ENCODE assay signal across 10 mouse cellular contexts in the genomic region with DNA sequence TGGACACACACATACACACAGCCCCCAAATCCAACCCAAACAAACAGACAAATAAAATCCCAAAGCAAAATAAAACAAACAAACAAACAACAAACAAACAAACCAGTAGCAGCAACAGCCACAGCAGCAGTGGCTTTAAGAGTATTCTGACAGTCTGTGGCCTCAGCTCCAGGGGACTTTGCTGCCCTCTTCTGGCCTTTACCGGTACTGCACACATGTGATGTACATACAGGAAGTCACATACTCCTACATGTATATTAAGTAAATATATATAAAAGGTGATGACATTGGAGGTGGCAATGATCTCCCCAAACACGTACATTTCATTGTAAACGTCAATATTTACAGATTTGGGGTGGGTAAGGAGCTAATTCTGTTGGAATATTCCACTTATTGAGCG. TPM values are rescaled to one million over a fixed set of nuclear protein-coding genes. Genes with fewer than 3 reads are reported as not detected.
DNase-seq lines count a peak whose midpoint lies in the region; ATAC-seq and TF ChIP-seq lines count a peak whose summit lies in the region.
"Had no signal": no experiment of that assay in that cellular context is flagged by ENCODE, and none has a peak within 500 bp of the region (broad histone marks: within the 10 kb centered on the region; RNA-seq: fewer than 3 reads in every experiment).

No protein-coding gene starts in this region.

- 78% methylated on average over 4 of the region's 4 CpGs for WGBS in forebrain, postnatal 0 days
- 75% methylated on average over 4 of the region's 4 CpGs for WGBS in forebrain, embryonic 12.5 days
- WGBS in lung, postnatal 0 days: 71% methylated on average over 4 of the region's 4 CpGs
- 77% methylated on average over 4 of the region's 4 CpGs for WGBS in bone marrow, adult 2 months
- 79% methylated on average over 4 of the region's 4 CpGs for WGBS in forebrain, embryonic 15.5 days

- no peak overlapping the region for H3K27ac ChIP-seq in forebrain, postnatal 0 days (ENCODE audit: low read depth, low read length)
- H3K27ac ChIP-seq in forebrain, embryonic 12.5 days: no peak overlapping the region
- no peak overlapping the region for H3K27ac ChIP-seq in lung, postnatal 0 days (ENCODE audit: low read length)
- H3K27ac ChIP-seq in bone marrow, adult 2 months (ENCODE audit: control insufficient read depth, insufficient read depth, low read depth, low read length, poor library complexity): no peak overlapping the region
- no peak overlapping the region for H3K27ac ChIP-seq in forebrain, embryonic 15.5 days (replicated peaks)
- H3K27ac ChIP-seq: limb, embryonic 13.5 days; stomach, embryonic 15.5 days had no signal

- TF ChIP-seq CTCF in forebrain, postnatal 0 days (IDR thresholded peaks at IDR 0.05; ENCODE audit: low read depth): peak; percentile 64
- peak; percentile 48 for TF ChIP-seq CTCF in lung, postnatal 0 days (IDR thresholded peaks at IDR 0.05)
- TF ChIP-seq CTCF in bone marrow, adult 2 months (IDR thresholded peaks at IDR 0.05; ENCODE audit: control insufficient read depth, insufficient read depth, low read length): peak; percentile 54

- TF ChIP-seq POLR2A in bone marrow, adult 2 months (IDR thresholded peaks at IDR 0.05; ENCODE audit: borderline replicate concordance, control insufficient read depth, low read depth, low read length): no peak

- H3K27me3 ChIP-seq in forebrain, postnatal 0 days (ENCODE audit: insufficient read depth, low read length): no peaks in the 10 kb centered on the region
- H3K27me3 ChIP-seq in forebrain, embryonic 12.5 days: peaks cover 33% of the 10 kb centered on the region
- H3K27me3 ChIP-seq in lung, postnatal 0 days (replicated peaks; ENCODE audit: insufficient read depth, low read length): peaks cover 3% of the 10 kb centered on the region; the same call in 1 of the 2 replicates
- peaks cover 7% of the 10 kb centered on the region; the same call in 1 of the 2 replicates for H3K27me3 ChIP-seq in forebrain, embryonic 15.5 days

- no peak overlapping the region for H3K9ac ChIP-seq in forebrain, postnatal 0 days
- H3K9ac ChIP-seq in forebrain, embryonic 12.5 days: no peak overlapping the region
- no peak overlapping the region for H3K9ac ChIP-seq in lung, postnatal 0 days (replicated peaks; ENCODE audit: low read depth)
- no peak overlapping the region for H3K9ac ChIP-seq in forebrain, embryonic 15.5 days (replicated peaks)
- H3K9ac ChIP-seq: limb, embryonic 13.5 days; stomach, embryonic 15.5 days had no signal

- no peak for DNase-seq in forebrain, postnatal 0 days
- DNase-seq in lung, postnatal 0 days (ENCODE audit: low spot score): no peak
- DNase-seq in lung, postnatal 4 days: no peak
- DNase-seq in testis, postnatal 14 days (ENCODE audit: low spot score): peak; percentile 74
- no peak for DNase-seq in adrenal gland, postnatal 25 days

- no peak for TF ChIP-seq EP300 in lung, postnatal 0 days (IDR thresholded peaks at IDR 0.05)

- 0 out of 2 replicates have a peak, but pooled peaks cover 3% of the 10 kb centered on the region for H3K36me3 ChIP-seq in forebrain, postnatal 0 days (ENCODE audit: insufficient read depth)
- H3K36me3 ChIP-seq in forebrain, embryonic 12.5 days (replicated peaks): no peaks in the 10 kb centered on the region
- H3K36me3 ChIP-seq in lung, postnatal 0 days (ENCODE audit: insufficient read depth, low read length): no peaks in the 10 kb centered on the region
- H3K36me3 ChIP-seq in forebrain, embryonic 15.5 days: no peaks in the 10 kb centered on the region
- H3K36me3 ChIP-seq: limb, embryonic 13.5 days; stomach, embryonic 15.5 days had no signal

- H3K4me2 ChIP-seq in forebrain, postnatal 0 days (ENCODE audit: low read depth): no peak overlapping the region
- no peak overlapping the region for H3K4me2 ChIP-seq in forebrain, embryonic 12.5 days
- H3K4me2 ChIP-seq in lung, postnatal 0 days (replicated peaks; ENCODE audit: low read depth, low read length): no peak overlapping the region
- H3K4me2 ChIP-seq in forebrain, embryonic 15.5 days (replicated peaks): no peak overlapping the region
- H3K4me2 ChIP-seq: limb, embryonic 13.5 days; stomach, embryonic 15.5 days had no signal

- no peak overlapping the region for H3K4me3 ChIP-seq in forebrain, postnatal 0 days (ENCODE audit: low read depth, low read length)
- H3K4me3 ChIP-seq in forebrain, embryonic 12.5 days (replicated peaks): no peak overlapping the region
- H3K4me3 ChIP-seq in lung, postnatal 0 days (ENCODE audit: low read depth, low read length): no peak overlapping the region
- no peak overlapping the region for H3K4me3 ChIP-seq in bone marrow, adult 2 months (replicated peaks; ENCODE audit: control insufficient read depth, low read depth, low read length)
- H3K4me3 ChIP-seq in forebrain, embryonic 15.5 days: no peak overlapping the region
- H3K4me3 ChIP-seq: limb, embryonic 13.5 days; stomach, embryonic 15.5 days had no signal

- ATAC-seq in forebrain, postnatal 0 days: no peak
- no peak for ATAC-seq in forebrain, embryonic 12.5 days (ENCODE audit: low FRiP score)
- ATAC-seq in lung, postnatal 0 days: no peak
- ATAC-seq in forebrain, embryonic 15.5 days (replicated peaks): no peak

- H3K4me1 ChIP-seq in forebrain, postnatal 0 days (ENCODE audit: insufficient read depth): no peaks in the 10 kb centered on the region
- H3K4me1 ChIP-seq in forebrain, embryonic 12.5 days: peaks cover 3% of the 10 kb centered on the region
- H3K4me1 ChIP-seq in lung, postnatal 0 days (ENCODE audit: insufficient read depth, low read depth, low read length): no peaks in the 10 kb centered on the region; the same call in 1 of the 2 replicates
- peaks cover 3% of the 10 kb centered on the region; the same call in 1 of the 2 replicates for H3K4me1 ChIP-seq in bone marrow, adult 2 months (ENCODE audit: control insufficient read depth, insufficient read depth, low read length)
- peaks cover 3% of the 10 kb centered on the region for H3K4me1 ChIP-seq in forebrain, embryonic 15.5 days
- H3K4me1 ChIP-seq: limb, embryonic 13.5 days; stomach, embryonic 15.5 days had no signal

- H3K9me3 ChIP-seq in forebrain, postnatal 0 days (ENCODE audit: low read length): no peaks in the 10 kb centered on the region
- H3K9me3 ChIP-seq in forebrain, embryonic 12.5 days: peaks cover 5% of the 10 kb centered on the region; the same call in 1 of the 2 replicates
- H3K9me3 ChIP-seq in lung, postnatal 0 days (ENCODE audit: low read length): no peaks in the 10 kb centered on the region
- no peaks in the 10 kb centered on the region for H3K9me3 ChIP-seq in forebrain, embryonic 15.5 days
- H3K9me3 ChIP-seq: limb, embryonic 13.5 days; stomach, embryonic 15.5 days had no signal

RNA-seq across cellular contexts. Expression of gene Tmem132b, which starts 5.1 kb away (rescaled TPM):
- total RNA-seq in forebrain, postnatal 0 days (2014; rRNA removed): 32.2 and 48.9 TPM in 2 replicates
- polyA plus RNA-seq in forebrain, postnatal 0 days (2015; fragmentation: Nextera tagmentation; extraction: Ambion mirVana): 5.1 and 7.8 TPM in 2 replicates
- polyA plus RNA-seq in forebrain, embryonic 12.5 days (2016; fragmentation: Nextera tagmentation; extraction: Ambion mirVana): 1.6 and 1.8 TPM in 2 replicates
- polyA plus RNA-seq in lung, postnatal 0 days (2015; fragmentation: Nextera tagmentation; extraction: Ambion mirVana): not detected in 2 replicates
- polyA plus RNA-seq in bone marrow, adult 2 months (2011; ENCODE audit: insufficient read depth, insufficient read length, low replicate concordance, missing spikeins): not detected in 2 replicates
- 0.90 and 2.1 TPM in 2 replicates for total RNA-seq in adrenal gland, postnatal 25 days (2021)
- 8.2 and 8.3 TPM in 2 replicates for polyA plus RNA-seq in forebrain, embryonic 15.5 days (2015; fragmentation: Nextera tagmentation; extraction: Ambion mirVana)

RNA-seq across cellular contexts. Expression of gene Aacs, which starts 50.9 kb away (rescaled TPM):
- total RNA-seq in forebrain, postnatal 0 days (2014; rRNA removed): 90.9 and 116 TPM in 2 replicates
- 83.8 and 97.9 TPM in 2 replicates for polyA plus RNA-seq in forebrain, postnatal 0 days (2015; fragmentation: Nextera tagmentation; extraction: Ambion mirVana)
- 54.8 and 62.3 TPM in 2 replicates for polyA plus RNA-seq in forebrain, embryonic 12.5 days (2016; fragmentation: Nextera tagmentation; extraction: Ambion mirVana)
- 20.0 and 25.9 TPM in 2 replicates for polyA plus RNA-seq in lung, postnatal 0 days (2015; fragmentation: Nextera tagmentation; extraction: Ambion mirVana)
- 4.3 and 18.4 TPM in 2 replicates for polyA plus RNA-seq in bone marrow, adult 2 months (2011; ENCODE audit: insufficient read depth, insufficient read length, low replicate concordance, missing spikeins)
- total RNA-seq in adrenal gland, postnatal 25 days (2021): 88.5 and 93.5 TPM in 2 replicates
- 81.1 and 82.4 TPM in 2 replicates for polyA plus RNA-seq in forebrain, embryonic 15.5 days (2015; fragmentation: Nextera tagmentation; extraction: Ambion mirVana)
